Mouse (Mus musculus): ENCODE data around the gene Lsmem1. TPM values are rescaled to one million over a fixed set of nuclear protein-coding genes. Genes with fewer than 3 reads are reported as not detected.

Lsmem1 gene
- polyA plus RNA-seq, 1 experiment from 2014 or later: not detected

DNA sequence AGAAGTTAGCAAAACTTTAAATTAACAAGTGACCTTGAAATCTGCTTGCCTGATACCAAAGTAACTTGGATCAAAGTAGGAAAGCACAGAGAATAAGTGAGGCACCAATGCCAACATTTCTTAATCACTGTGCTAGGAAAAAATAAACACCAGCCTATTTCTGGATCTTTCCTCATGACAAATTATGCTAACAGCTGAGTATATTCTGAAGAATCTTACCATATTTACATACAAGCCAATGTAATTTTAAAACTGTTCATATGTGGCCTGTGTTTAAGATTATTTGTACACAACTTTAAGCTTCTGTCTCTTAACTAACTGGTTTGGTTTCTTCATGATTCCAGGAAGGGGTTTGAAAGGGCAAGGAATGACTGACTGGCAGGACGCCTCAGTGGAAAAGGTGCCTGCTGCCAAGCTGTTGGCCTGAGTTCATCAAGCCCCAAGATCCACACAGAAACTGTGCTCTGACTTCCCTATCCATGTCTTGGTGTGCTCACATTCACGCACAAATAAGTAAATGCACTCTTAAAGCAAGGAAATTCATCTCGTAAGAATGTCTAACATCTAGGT lies 20.8 kb upstream of the Lsmem1 start:
- peak overlapping the region; percentile 27 for H3K9ac ChIP-seq (ENCODE audit: low read length)
- WGBS: 34% methylated on average over 3 of the region's 3 CpGs
- DNase-seq (ENCODE audit: low spot score) (no peak), ATAC-seq (replicated peaks; ENCODE audit: low FRiP score, low TSS enrichment, low read depth) (no peak)
- no peaks in the 10 kb centered on the region for H3K9me3 ChIP-seq (ENCODE audit: control insufficient read depth, low read length)
- H3K4me3 ChIP-seq (ENCODE audit: low read depth, low read length): peak overlapping the region; percentile 99; the same call in 1 of the 2 replicates
- H3K4me1 ChIP-seq (replicated peaks; ENCODE audit: control insufficient read depth, insufficient read depth, low read length): peaks cover 14% of the 10 kb centered on the region
- no peak overlapping the region for H3K27ac ChIP-seq (ENCODE audit: low read depth)
- peak overlapping the region; percentile 93 for H3K4me2 ChIP-seq (ENCODE audit: low read length)
- H3K27me3 ChIP-seq (replicated peaks; ENCODE audit: control insufficient read depth, insufficient read depth, low read length): no peaks in the 10 kb centered on the region
- H3K36me3 ChIP-seq (ENCODE audit: control insufficient read depth, insufficient read depth, low read length): peaks cover 23% of the 10 kb centered on the region

DNA sequence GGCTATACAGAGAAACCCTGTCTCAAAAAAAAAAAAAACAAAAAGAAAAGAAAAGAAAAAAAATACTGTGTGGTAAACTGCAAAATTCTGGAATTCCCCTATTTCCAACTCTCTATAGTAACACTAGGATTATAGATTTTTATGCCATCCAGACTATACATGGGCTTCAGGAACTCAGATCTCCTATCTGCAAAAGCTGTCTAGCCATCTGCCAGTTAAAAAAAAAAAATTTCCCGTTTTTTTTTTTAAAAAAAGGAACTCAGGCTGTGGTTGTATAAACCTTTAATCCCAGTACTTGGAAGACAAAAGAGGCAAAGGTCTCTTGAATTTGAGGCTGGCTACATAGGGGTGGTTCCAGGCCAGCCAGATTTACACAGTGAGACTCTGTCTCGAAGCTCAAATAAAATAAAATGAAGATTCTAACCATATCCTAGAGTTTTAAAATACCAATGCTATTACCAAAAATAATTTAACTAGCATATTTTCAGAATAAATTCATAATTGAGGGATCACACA lies 19.2 kb upstream of the Lsmem1 start:
- Histone ChIP-seq H3K4me2 (ENCODE audit: low read length) (no peak overlapping the region), H3K9ac (ENCODE audit: low read length) (no peak overlapping the region), H3K27me3 (replicated peaks; ENCODE audit: control insufficient read depth, insufficient read depth, low read length) (no peaks in the 10 kb centered on the region), H3K9me3 (ENCODE audit: control insufficient read depth, low read length) (no peaks in the 10 kb centered on the region), H3K4me3 (ENCODE audit: low read depth, low read length) (no peak overlapping the region), H3K4me1 (replicated peaks; ENCODE audit: control insufficient read depth, insufficient read depth, low read length) (peaks cover 14% of the 10 kb centered on the region), H3K27ac (ENCODE audit: low read depth) (no peak overlapping the region), H3K36me3 (ENCODE audit: control insufficient read depth, insufficient read depth, low read length) (peaks cover 39% of the 10 kb centered on the region)
- WGBS: 78% methylated on average over 2 of the region's 2 CpGs
- DNase-seq (ENCODE audit: low spot score) (no peak), ATAC-seq (replicated peaks; ENCODE audit: low FRiP score, low TSS enrichment, low read depth) (no peak)

DNA sequence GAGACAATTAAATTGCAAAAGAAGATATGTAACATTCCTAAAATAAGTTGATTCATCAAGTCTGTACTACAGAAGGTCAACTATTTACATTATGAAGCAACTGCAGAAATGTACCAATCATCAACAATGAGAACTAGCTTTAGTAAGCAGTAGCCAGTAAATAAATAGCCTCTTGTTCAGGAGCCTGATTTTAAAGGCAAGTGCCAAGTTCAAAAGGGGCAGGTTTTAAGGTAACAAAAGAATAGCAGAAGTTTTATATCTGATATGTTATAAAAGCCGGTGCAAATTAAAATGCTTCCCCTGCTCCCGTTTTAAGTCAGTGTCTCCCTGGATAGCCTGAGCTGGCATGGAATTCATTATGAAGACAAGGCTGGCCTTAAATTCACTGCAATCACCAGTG lies 18.5 kb upstream of the Lsmem1 start:
- Histone ChIP-seq H3K4me1 (replicated peaks; ENCODE audit: control insufficient read depth, insufficient read depth, low read length) (peaks cover 14% of the 10 kb centered on the region), H3K27me3 (replicated peaks; ENCODE audit: control insufficient read depth, insufficient read depth, low read length) (no peaks in the 10 kb centered on the region), H3K36me3 (ENCODE audit: control insufficient read depth, insufficient read depth, low read length) (peaks cover 46% of the 10 kb centered on the region), H3K9ac (ENCODE audit: low read length) (no peak overlapping the region), H3K9me3 (ENCODE audit: control insufficient read depth, low read length) (no peaks in the 10 kb centered on the region), H3K4me3 (ENCODE audit: low read depth, low read length) (no peak overlapping the region), H3K27ac (ENCODE audit: low read depth) (no peak overlapping the region), H3K4me2 (ENCODE audit: low read length) (no peak overlapping the region)
- WGBS: 89% methylated on average over 2 of the region's 2 CpGs
- ATAC-seq (replicated peaks; ENCODE audit: low FRiP score, low TSS enrichment, low read depth): no peak
- no peak for DNase-seq (ENCODE audit: low spot score)

DNA sequence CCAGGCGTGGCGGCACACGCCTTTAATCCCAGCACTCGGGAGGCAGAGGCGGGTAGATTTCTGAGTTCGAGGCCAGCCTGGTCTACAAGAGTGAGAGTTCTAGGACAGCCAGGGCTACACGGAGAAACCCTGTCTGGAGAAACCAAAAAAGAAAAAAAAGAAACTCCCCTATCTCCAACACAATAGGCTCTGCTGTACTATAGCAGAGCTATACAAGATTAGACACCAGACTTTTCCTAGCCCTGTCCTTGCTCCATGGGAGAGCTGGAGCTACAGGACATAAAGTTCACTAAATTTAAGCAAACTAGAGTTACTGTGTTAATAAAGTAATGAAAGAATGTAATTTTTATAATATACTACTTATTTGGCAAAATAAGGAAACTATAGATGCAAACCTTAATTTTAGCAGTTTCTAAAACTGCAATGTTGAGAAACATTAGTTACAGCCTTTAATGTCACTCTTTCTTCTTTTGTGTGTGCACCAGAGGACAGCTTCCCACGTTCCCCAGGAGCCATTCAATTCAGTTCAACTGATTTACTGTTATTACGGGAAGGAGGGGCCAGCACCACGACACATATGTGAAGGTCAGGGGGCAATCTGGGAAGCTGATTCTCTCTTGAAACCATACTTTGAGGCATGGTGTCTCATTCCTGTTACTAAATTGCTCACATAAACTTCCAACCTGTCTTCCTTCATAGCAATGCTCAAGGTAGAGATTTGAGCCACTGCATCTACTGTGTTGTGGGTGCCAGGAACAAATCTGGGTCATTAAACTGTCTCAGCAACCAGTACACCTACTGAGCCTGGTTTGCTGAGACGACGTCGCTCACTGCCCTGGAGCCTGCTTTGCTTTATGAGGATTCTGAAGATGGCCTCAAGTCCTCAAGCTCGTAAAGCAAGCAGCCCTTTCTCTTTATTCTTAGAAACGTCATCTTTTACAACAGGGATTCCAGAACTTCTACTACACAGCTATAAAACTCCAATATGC lies 15.9 kb upstream of the Lsmem1 start:
- no peak overlapping the region for H3K27ac ChIP-seq (ENCODE audit: low read depth)
- H3K9ac ChIP-seq (ENCODE audit: low read length): no peak overlapping the region
- peaks cover 1% of the 10 kb centered on the region for H3K4me1 ChIP-seq (replicated peaks; ENCODE audit: control insufficient read depth, insufficient read depth, low read length)
- 87% methylated on average over 15 of the region's 15 CpGs for WGBS
- H3K4me2 ChIP-seq (ENCODE audit: low read length): no peak overlapping the region
- no peak for ATAC-seq (replicated peaks; ENCODE audit: low FRiP score, low TSS enrichment, low read depth)
- H3K9me3 ChIP-seq (ENCODE audit: control insufficient read depth, low read length): no peaks in the 10 kb centered on the region
- no peak for DNase-seq (ENCODE audit: low spot score)
- no peaks in the 10 kb centered on the region for H3K27me3 ChIP-seq (replicated peaks; ENCODE audit: control insufficient read depth, insufficient read depth, low read length)
- peaks cover 72% of the 10 kb centered on the region for H3K36me3 ChIP-seq (ENCODE audit: control insufficient read depth, insufficient read depth, low read length)
- no peak overlapping the region for H3K4me3 ChIP-seq (ENCODE audit: low read depth, low read length)

DNA sequence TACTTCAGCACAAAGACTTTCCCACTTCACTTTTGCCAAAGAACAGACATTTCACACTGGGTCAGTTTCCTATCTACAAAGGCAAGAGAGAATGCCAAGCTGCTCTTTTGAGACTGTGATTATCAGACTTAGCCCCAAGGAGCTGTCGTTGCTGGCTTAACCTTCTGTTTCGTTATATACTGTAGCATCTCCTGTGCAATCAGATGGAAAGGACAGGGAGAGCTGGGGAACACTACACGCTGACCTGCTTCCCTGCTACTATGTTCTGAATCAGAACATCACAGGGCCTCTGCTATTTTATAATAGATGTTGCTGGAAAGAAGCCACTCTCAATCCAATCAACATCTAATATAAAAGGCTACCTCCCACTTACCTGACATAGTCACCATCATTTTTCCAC lies 9.8 kb upstream of the Lsmem1 start:
- Histone ChIP-seq H3K36me3 (ENCODE audit: control insufficient read depth, insufficient read depth, low read length) (peaks cover 93% of the 10 kb centered on the region), H3K9ac (ENCODE audit: low read length) (no peak overlapping the region), H3K4me1 (replicated peaks; ENCODE audit: control insufficient read depth, insufficient read depth, low read length) (no peaks in the 10 kb centered on the region), H3K4me2 (ENCODE audit: low read length) (no peak overlapping the region), H3K27ac (ENCODE audit: low read depth) (no peak overlapping the region), H3K27me3 (replicated peaks; ENCODE audit: control insufficient read depth, insufficient read depth, low read length) (no peaks in the 10 kb centered on the region), H3K4me3 (ENCODE audit: low read depth, low read length) (no peak overlapping the region), H3K9me3 (ENCODE audit: control insufficient read depth, low read length) (no peaks in the 10 kb centered on the region)
- WGBS: 85% methylated on average over 3 of the region's 3 CpGs
- no peak for ATAC-seq (replicated peaks; ENCODE audit: low FRiP score, low TSS enrichment, low read depth)
- DNase-seq (ENCODE audit: low spot score): no peak

DNA sequence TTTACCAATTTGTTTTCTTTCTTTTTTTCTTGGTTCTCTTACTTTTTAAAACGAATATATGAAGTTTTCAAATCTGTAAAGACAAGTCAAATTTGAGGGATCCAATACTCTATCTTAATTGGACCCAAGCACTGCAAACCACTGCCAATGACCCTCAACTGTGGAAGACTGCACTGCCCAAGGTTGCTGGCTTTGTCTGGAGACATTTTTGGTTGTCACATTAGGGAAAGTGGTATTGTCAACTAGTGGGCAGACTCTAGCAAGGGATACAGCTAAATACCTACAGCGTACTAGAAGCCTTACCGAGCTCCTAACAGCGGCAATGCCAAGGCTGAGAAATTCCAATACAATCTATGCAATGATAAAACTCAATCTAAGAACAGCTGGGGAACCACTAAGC lies 8.6 kb upstream of the Lsmem1 start:
- no peak overlapping the region for H3K9ac ChIP-seq (ENCODE audit: low read length)
- ATAC-seq (replicated peaks; ENCODE audit: low FRiP score, low TSS enrichment, low read depth) (no peak), DNase-seq (ENCODE audit: low spot score) (no peak)
- no peaks in the 10 kb centered on the region for H3K27me3 ChIP-seq (replicated peaks; ENCODE audit: control insufficient read depth, insufficient read depth, low read length)
- no peak overlapping the region for H3K4me2 ChIP-seq (ENCODE audit: low read length)
- H3K4me1 ChIP-seq (replicated peaks; ENCODE audit: control insufficient read depth, insufficient read depth, low read length): no peaks in the 10 kb centered on the region
- peaks cover 93% of the 10 kb centered on the region for H3K36me3 ChIP-seq (ENCODE audit: control insufficient read depth, insufficient read depth, low read length)
- 97% methylated on average over 4 of the region's 4 CpGs for WGBS
- H3K4me3 ChIP-seq (ENCODE audit: low read depth, low read length): no peak overlapping the region
- H3K9me3 ChIP-seq (ENCODE audit: control insufficient read depth, low read length): no peaks in the 10 kb centered on the region
- no peak overlapping the region for H3K27ac ChIP-seq (ENCODE audit: low read depth)

DNA sequence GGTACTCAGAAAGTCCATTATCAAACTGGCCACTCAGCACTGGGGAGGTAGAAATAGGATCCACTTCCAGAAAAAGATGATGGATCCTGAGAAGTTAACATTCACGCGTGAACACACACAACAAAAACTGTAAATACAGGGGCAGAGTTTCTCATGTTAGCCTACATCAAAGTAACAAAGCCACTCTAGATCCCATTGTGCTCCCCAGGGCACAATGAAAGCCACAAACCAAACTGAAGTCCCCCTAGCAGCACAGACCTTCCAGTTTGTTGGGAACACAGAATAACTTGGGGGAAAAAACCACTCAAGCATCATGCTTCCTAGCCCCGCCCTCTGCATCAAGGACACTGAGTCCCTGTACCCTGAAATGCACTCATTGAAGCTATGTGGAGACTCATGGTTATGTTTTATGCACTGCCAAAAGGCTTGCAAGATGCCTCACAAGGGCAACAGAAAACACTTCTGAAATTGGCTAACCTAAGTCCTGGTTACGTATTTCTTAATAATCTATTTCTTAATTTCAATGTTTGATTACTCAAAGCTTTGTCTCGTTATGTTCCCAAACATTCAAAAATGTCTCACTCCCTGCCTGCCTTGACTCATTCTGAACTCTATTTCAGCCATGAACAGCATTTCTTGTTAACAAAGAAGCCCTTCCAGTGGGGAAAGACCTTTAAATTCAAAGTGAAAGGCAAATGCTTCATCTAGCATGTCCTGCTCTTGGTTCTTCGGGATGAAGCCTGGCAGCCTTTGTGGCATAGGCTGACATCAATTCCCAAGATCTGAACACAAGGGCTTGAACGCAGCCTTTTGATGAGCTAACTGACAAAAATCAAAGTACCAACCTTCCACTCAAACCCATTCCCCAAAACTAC lies 3.1 kb upstream of the Lsmem1 start:
- DNase-seq (ENCODE audit: low spot score) (no peak), ATAC-seq (replicated peaks; ENCODE audit: low FRiP score, low TSS enrichment, low read depth) (no peak)
- Histone ChIP-seq H3K9ac (ENCODE audit: low read length) (no peak overlapping the region), H3K36me3 (ENCODE audit: control insufficient read depth, insufficient read depth, low read length) (peaks cover 62% of the 10 kb centered on the region), H3K27me3 (replicated peaks; ENCODE audit: control insufficient read depth, insufficient read depth, low read length) (no peaks in the 10 kb centered on the region), H3K4me3 (ENCODE audit: low read depth, low read length) (no peak overlapping the region), H3K9me3 (ENCODE audit: control insufficient read depth, low read length) (no peaks in the 10 kb centered on the region), H3K4me2 (ENCODE audit: low read length) (no peak overlapping the region), H3K4me1 (replicated peaks; ENCODE audit: control insufficient read depth, insufficient read depth, low read length) (no peaks in the 10 kb centered on the region), H3K27ac (ENCODE audit: low read depth) (no peak overlapping the region)
- WGBS: 92% methylated on average over 7 of the region's 7 CpGs

DNA sequence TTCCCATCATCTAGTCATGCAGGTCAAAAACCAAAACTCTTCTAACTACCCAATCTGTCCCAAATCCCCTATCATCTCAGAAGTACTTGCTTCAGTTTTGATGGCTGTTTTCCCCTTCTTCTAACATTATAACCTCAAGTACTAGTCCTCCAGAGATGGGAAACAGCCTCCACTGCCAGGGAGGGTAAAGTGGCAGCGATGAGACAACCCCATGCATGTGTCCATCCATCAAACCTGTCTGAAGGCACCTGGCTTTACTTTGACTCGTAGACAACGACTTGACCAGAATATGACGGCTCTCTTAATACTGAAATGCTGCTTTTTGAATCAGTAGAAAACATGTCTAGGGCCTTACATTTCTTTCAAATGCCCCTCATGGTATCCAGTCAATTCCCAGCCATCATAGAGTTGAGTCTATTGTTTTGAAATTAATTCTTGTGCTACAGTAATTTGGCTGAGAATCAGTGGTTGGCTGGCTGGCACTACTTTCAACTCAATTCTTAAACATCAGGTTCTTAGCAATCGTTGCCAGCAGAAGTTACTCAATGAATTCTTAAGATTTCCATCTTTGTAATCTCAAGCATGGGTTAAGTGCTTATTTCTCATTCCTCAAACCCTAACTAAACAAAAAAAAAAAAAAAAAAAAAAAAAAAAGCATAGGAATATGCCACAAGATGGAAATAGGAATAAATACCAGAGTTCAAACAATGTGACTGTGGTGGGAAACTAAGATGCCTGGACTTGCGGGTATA lies 1.4 kb upstream of the Lsmem1 start:
- no peak overlapping the region for H3K4me3 ChIP-seq (ENCODE audit: low read depth, low read length)
- peaks cover 46% of the 10 kb centered on the region for H3K36me3 ChIP-seq (ENCODE audit: control insufficient read depth, insufficient read depth, low read length)
- no peaks in the 10 kb centered on the region for H3K27me3 ChIP-seq (replicated peaks; ENCODE audit: control insufficient read depth, insufficient read depth, low read length)
- no peaks in the 10 kb centered on the region for H3K4me1 ChIP-seq (replicated peaks; ENCODE audit: control insufficient read depth, insufficient read depth, low read length)
- no peak overlapping the region for H3K9ac ChIP-seq (ENCODE audit: low read length)
- no peak for DNase-seq (ENCODE audit: low spot score)
- no peak overlapping the region for H3K27ac ChIP-seq (ENCODE audit: low read depth)
- WGBS: 81% methylated on average over 6 of the region's 6 CpGs
- H3K4me2 ChIP-seq (ENCODE audit: low read length): no peak overlapping the region
- 0 out of 2 replicates have a peak, but pooled peaks have one; percentile 40 for ATAC-seq (replicated peaks; ENCODE audit: low FRiP score, low TSS enrichment, low read depth)
- H3K9me3 ChIP-seq (ENCODE audit: control insufficient read depth, low read length): no peaks in the 10 kb centered on the region
